Mouse (Mus musculus) kidney, embryonic 15.5 days (tissue): ENCODE data around the gene 9530003J23Rik. TPM values are rescaled to one million over a fixed set of nuclear protein-coding genes. Genes with fewer than 3 reads are reported as not detected.
"Not testable (repeated sequence)": the region's sequence is repeated elsewhere in the genome, so short reads cannot be mapped to it uniquely, and the experiment has no call there.

Experiments
- ATAC-seq: fragments of 200-750 bp; cut with Nextera tagmentation; replicated peaks from 2 replicates; pipeline ENCODE4 v1.8.0; 2017; ENCODE audit warnings: moderate TSS enrichment; ENCODE audit not compliant: low FRiP score
- H3K27ac ChIP-seq: fragments of 300-500 bp; sonication (generic); 2 replicates; pipeline ENCODE4 v1.5.1; 2015; ENCODE audit warnings: mild to moderate bottlenecking, inconsistent platforms
- H3K27me3 ChIP-seq: fragments of 300-500 bp; sonication (generic); 2 replicates; pipeline ENCODE4 v1.6.1; 2015; ENCODE audit warnings: inconsistent platforms
- H3K36me3 ChIP-seq: fragments of 300-500 bp; sonication (generic); 2 replicates; pipeline ENCODE4 v1.6.1; 2015; ENCODE audit warnings: inconsistent platforms
- H3K4me1 ChIP-seq: fragments of 300-500 bp; sonication (generic); 2 replicates; pipeline ENCODE4 v1.6.1; 2015; ENCODE audit warnings: inconsistent platforms
- H3K4me2 ChIP-seq: fragments of 300-500 bp; sonication (generic); 2 replicates; pipeline ENCODE4 v1.6.1; 2015; ENCODE audit warnings: moderate library complexity, mild to moderate bottlenecking, inconsistent platforms
- H3K4me3 ChIP-seq: fragments of 300-500 bp; sonication (generic); replicated peaks from 2 replicates; pipeline ENCODE4 v1.5.1; 2015; ENCODE audit warnings: mild to moderate bottlenecking, inconsistent platforms
- H3K9ac ChIP-seq: fragments of 300-500 bp; sonication (generic); 2 replicates; pipeline ENCODE4 v1.6.1; 2015; ENCODE audit warnings: mild to moderate bottlenecking, inconsistent platforms
- H3K9me3 ChIP-seq: fragments of 300-500 bp; sonication (generic); replicated peaks from 2 replicates; pipeline ENCODE4 v1.6.1; 2016; ENCODE audit warnings: inconsistent platforms
- WGBS: fragments of 180-500 bp; shearing (Covaris S2); methylation state at CpG from one replicate; pipeline ENCODE4 v1.1.7; 2015; ENCODE audit warnings: mixed read lengths; 5-methylcytosine and 5-hydroxymethylcytosine counted together
- polyA plus RNA-seq: library from polyadenylated mRNA; unstranded; fragments of >200 nt; fragmentation: Nextera tagmentation; extraction: Ambion mirVana; gene quantifications from 2 replicates; pipeline ENCODE4 v1.2.1, GENCODE M21; 2015

Gene 9530003J23Rik
- polyA plus RNA-seq: not detected in 2 replicates

DNA sequence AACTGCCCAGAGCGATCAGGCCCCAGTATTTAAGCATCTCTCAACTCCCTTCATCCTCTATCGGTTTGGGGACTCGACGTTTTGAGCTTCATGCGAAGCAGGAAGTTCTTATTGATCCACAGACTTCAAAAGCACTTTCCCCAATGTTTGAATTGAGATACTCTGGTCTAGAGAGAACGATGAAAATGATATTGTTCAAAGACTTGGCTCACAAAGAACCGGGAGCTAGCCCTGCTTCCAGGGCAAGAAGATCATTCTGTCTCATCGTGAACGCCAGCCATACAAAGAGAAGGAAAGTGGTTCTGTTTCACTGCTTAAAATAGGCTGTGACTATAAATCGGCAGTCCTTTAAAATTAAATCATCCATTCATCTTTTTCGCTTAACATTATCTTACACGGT, at the start of gene 9530003J23Rik:
9530003J23Rik (minus strand) TSS at position 101 of the 400 bp plus-strand sequence.
- Histone ChIP-seq H3K27ac (no peak within 1 kb of the TSS), H3K4me3 (no peak within 1 kb of the TSS), H3K9me3 (no peaks in the 10 kb centered on the region), H3K4me1 (peaks cover 9% of the 10 kb centered on the region), H3K4me2 (no peak within 1 kb of the TSS), H3K9ac (no peak within 1 kb of the TSS), H3K36me3 (no peaks in the 10 kb centered on the region), H3K27me3 (no peaks in the 10 kb centered on the region)
- WGBS: 89% methylated on average over 12 of the region's 12 CpGs
- no peak for ATAC-seq

DNA sequence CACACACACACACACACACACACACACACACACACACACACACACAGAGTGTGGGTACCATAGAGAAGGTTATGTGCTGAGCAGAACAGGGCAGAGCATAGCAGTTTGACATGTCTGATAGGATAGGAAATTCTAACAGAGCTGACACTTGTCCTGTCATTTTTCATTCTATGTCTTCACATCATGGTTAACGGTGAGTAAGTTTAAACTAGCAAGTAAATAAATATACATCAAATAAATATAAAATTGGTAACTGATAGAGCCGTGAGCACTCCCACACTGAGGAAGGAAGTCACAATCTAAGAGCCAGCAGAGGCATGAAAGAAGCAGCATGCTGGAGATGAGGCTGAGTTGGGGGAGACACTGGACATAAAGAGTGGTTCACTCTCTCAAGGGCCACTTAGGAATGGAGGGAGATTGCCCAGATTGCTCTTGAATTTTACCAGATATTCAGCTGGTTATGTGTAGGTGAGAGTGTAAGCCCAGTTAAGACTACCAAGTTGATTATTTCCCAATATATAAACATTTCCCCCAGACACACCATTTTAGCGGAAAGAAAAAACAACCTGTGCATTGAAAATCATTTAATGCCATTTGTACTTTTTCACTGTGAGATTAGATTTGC, 48.8 kb upstream of the 9530003J23Rik start:
- H3K4me2 ChIP-seq: no peak overlapping the region
- H3K9ac ChIP-seq: no peak overlapping the region
- H3K27me3 ChIP-seq: no peaks in the 10 kb centered on the region
- H3K9me3 ChIP-seq: no peaks in the 10 kb centered on the region
- ATAC-seq: no peak
- H3K27ac ChIP-seq: no peak overlapping the region
- H3K4me3 ChIP-seq: no peak overlapping the region
- H3K4me1 ChIP-seq: 0 out of 2 replicates have a peak, but pooled peaks cover under 1% of the 10 kb centered on the region
- 81% methylated on average over 3 of the region's 3 CpGs for WGBS
- H3K36me3 ChIP-seq: no peaks in the 10 kb centered on the region

DNA sequence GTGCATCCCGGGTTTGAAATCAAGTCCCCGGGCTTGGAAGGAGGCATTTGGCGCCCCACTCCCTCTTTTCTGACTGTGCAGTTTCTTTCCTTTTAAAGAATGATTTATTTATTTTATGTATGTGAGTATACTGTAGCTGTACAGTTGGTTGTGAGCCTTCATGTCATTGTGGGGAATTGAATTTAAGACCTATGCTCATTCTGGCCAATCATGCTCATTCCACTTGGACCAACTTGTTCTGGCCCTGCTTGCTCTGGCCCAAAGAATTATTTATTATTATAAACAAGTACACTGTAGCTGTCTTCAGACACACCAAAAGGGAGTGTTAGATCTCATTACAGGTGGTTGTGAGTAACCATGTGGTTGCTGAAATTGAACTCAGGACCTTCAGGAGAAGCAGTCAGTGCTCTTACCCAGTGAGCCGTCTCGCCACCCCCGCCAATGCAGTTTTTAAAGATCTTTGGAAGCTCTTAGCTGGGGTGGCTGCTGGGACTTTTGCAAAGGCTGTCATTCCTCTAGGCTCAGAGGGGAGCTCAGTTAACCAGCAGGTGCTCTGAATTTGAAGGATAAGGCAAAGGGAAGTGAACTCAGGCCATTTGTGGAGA, 48.0 kb upstream of the 9530003J23Rik start:
- no peaks in the 10 kb centered on the region for H3K9me3 ChIP-seq
- H3K36me3 ChIP-seq: no peaks in the 10 kb centered on the region
- H3K4me3 ChIP-seq: no peak overlapping the region
- WGBS: 89% methylated on average over 6 of the region's 6 CpGs
- H3K4me1 ChIP-seq: no peaks in the 10 kb centered on the region
- H3K27ac ChIP-seq: no peak overlapping the region
- ATAC-seq: no peak
- H3K4me2 ChIP-seq: no peak overlapping the region
- no peaks in the 10 kb centered on the region for H3K27me3 ChIP-seq
- H3K9ac ChIP-seq: no peak overlapping the region

DNA sequence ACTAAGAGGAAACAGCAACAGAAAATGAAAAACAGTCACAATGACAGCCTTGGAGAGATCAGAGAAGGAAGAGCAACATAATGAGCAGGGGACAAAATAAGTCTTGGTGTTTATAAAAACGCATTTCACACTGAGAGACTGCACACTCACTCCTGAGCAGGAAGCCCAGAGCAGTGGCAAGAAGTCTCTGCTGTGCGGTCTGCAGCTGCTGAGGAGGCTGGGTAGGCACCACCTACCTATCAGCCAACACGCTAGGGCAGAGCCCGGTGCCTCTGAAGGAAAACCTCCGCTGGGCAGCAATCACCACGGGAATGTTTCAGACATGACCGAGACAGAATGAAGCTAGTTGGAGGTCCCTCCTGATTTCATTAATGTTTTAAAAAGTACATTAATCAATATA, 47.1 kb upstream of the 9530003J23Rik start:
- H3K4me1 ChIP-seq, H3K4me3 ChIP-seq, H3K9me3 ChIP-seq, ATAC-seq, H3K36me3 ChIP-seq, H3K27ac ChIP-seq, H3K9ac ChIP-seq, H3K4me2 ChIP-seq, H3K27me3 ChIP-seq: not testable (repeated sequence)
- 86% methylated on average over 3 of the region's 7 CpGs for WGBS

DNA sequence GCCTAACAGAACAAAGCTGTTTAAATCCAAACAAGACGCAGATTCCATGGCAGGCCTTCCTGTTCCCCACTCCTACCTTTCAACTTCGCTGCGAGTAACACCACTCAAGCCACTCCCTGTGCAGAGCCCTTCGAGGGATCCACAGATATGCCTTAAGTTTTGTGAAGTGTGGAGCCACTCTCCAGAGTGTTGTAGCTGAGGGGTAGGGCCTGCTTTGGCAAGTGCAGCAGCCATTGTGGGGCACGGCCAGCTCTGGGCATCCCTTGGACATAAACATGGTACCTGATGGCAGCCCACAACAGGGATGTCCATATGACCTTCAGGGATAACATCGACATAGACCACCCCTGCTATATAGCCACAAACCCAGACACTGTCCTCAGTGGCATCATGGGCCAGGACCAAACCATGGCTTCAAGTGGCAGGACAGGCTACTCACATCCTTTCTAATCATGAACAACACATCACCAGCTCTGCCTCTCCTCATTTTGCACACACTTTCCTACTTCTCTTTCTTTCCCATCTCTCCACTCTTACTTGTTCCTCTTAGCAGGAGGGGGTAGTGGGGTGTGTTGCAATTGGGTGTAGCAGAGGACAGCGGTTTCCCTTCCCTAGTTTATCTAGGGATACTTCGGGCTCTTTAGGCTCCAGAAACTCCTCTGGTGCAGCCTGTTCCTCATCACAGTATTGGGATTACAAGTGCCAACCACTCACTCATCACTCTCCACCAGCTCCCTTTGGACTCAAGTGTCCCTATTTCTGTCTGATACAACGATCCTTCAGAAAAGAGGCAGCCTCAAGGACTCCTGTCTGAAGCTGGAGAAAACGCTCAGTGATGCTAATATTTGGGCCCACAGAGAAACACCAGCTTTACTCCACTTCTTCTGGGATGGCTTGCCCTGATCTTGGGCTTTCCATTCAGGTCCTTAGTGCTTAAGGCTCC, 46.3 kb upstream of the 9530003J23Rik start:
- no peak overlapping the region for H3K27ac ChIP-seq
- no peaks in the 10 kb centered on the region for H3K4me1 ChIP-seq
- ATAC-seq: no peak
- H3K4me3 ChIP-seq: no peak overlapping the region
- no peak overlapping the region for H3K9ac ChIP-seq
- no peaks in the 10 kb centered on the region for H3K36me3 ChIP-seq
- WGBS: 88% methylated on average over 10 of the region's 10 CpGs
- no peaks in the 10 kb centered on the region for H3K27me3 ChIP-seq
- H3K9me3 ChIP-seq: no peaks in the 10 kb centered on the region
- H3K4me2 ChIP-seq: no peak overlapping the region

DNA sequence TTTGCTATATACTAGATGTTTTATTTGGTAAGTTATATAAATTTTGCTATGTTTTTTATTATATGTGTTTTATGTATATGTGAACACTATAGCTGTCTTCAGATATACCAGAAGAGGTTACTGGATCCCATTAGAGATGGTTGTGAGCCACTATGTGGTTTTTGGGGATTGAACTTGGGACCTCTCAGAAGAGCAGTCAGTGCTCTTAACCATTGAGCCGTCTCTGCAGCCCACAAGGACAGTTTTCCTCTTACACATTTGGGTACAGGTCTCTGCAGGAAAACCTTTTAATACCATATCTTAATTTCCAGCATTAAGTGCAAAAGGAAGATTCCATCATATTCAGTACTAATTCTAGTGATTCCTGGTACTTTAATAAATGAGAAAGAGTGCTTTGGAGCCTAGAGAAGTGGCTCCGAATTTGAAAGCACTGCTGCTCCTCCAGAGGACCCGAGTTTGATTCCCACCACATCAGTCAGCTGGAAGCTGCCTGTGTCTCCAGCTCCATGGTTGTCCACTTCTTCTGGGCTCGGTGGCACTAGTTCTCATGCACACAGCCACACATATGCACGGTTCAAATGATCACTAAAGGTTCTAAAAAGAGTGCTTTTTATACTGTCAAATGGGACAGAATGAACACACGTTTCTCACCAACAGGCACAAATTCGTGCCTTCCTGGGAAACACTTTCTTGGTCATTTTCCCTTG, 45.5 kb upstream of the 9530003J23Rik start:
- Histone ChIP-seq H3K9ac (no peak overlapping the region), H3K4me2 (no peak overlapping the region), H3K27ac (no peak overlapping the region), H3K36me3 (no peaks in the 10 kb centered on the region), H3K4me1 (no peaks in the 10 kb centered on the region), H3K9me3 (no peaks in the 10 kb centered on the region), H3K27me3 (no peaks in the 10 kb centered on the region), H3K4me3 (no peak overlapping the region)
- 79% methylated on average over 7 of the region's 7 CpGs for WGBS
- no peak for ATAC-seq

DNA sequence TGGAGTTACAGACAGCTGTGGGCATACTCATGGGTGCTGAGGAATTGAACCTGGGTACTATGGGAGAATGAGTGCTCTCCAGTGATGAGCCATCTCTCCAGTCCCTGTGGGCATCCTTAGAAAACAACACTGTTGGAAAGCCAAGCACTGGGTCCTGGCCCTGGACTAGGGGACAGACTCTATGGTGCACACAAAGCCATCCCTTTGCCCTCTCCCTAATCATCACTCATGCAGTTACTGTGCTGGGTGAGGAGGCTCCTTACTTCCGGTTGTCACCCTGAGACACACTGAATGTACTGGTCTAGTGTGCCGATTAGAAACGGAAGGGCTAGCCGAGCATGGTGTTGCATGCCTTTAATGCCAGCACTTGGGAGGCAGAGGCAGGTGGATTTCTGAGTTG, 44.7 kb upstream of the 9530003J23Rik start:
- not testable (repeated sequence) for H3K4me1 ChIP-seq, H3K4me2 ChIP-seq, H3K4me3 ChIP-seq, ATAC-seq, H3K9me3 ChIP-seq, H3K27me3 ChIP-seq, H3K27ac ChIP-seq, H3K9ac ChIP-seq, H3K36me3 ChIP-seq
- WGBS: 83% methylated on average over 4 of the region's 4 CpGs

DNA sequence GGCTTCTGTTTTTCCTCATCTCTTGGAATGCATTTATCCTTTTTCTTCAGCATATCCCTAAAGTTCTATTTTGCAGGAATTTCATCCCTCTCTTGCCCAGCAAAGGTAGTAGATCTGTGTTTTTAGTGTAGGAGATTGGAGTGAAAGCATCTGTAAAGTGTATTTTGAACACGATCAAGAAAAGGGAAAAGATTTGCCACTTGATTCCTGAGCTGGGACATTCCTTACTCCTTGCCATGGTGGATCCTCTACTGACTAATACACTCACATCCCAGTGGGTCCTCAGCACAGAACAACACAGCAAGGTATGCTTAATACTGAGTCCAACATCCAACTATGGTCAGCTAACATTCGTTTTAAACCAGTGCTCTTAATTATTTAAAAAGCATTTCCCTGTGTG, 44.0 kb upstream of the 9530003J23Rik start:
- 83% methylated on average over 2 of the region's 2 CpGs for WGBS
- Histone ChIP-seq H3K9ac (no peak overlapping the region), H3K4me1 (no peaks in the 10 kb centered on the region), H3K27ac (no peak overlapping the region), H3K9me3 (no peaks in the 10 kb centered on the region), H3K36me3 (no peaks in the 10 kb centered on the region), H3K4me3 (no peak overlapping the region), H3K27me3 (no peaks in the 10 kb centered on the region), H3K4me2 (no peak overlapping the region)
- ATAC-seq: no peak

DNA sequence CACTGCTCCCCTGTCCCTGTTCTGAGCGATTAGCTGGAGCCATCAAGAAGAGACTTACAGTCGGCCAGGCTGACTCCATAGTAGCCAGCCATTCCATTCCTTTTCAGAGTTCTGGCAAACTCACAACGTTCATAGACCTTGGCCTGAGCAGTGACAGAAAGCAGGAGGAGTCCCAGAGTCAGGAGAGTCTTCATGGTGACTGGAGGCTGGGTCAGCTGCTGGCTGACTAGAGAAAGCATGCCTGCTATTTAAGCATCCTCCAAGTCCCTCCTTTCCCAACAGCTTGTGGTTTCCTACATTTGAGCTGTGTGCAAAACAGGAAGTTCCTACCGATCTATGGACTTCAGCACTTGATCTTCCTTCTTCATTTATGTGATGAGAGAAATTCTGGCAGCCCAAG, 43.5 kb upstream of the 9530003J23Rik start, which contains the start of gene Lyz2:
Lyz2 (minus strand) TSS at position 273 of the 400 bp plus-strand sequence.
- 61% methylated on average over 4 of the region's 4 CpGs for WGBS
- ATAC-seq: no peak
- H3K4me2 ChIP-seq: no peak within 1 kb of the TSS

DNA sequence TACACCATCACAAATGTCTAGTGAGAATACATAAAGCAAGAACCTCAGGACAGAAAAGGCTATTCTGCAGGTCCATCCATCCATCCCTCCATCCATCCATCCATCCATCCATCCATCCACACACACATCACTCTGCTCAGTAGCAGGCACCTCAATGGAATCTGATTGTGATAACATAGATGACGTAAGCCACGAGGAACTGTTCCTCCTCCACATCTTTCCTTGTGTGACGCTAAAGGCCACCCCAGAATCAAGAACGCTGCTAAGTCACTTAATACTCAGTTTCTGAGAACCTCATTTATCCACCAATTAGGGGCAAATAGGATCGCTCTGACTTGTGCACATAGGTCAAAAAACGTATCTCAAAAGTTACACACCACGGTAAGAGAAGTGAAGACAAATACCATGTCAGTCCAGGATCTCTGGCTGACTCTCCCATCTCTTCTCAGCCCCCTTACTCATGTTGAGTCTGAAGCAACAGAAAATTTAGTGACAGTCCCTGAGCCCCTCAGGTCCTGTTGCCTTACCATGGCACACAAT, 42.9 kb upstream of the 9530003J23Rik start:
- no peaks in the 10 kb centered on the region for H3K36me3 ChIP-seq
- 84% methylated on average over 7 of the region's 7 CpGs for WGBS
- no peaks in the 10 kb centered on the region for H3K9me3 ChIP-seq
- H3K4me1 ChIP-seq: no peaks in the 10 kb centered on the region
- no peak for ATAC-seq
- no peak overlapping the region for H3K4me2 ChIP-seq
- no peak overlapping the region for H3K4me3 ChIP-seq
- H3K27me3 ChIP-seq: no peaks in the 10 kb centered on the region
- H3K9ac ChIP-seq: no peak overlapping the region
- H3K27ac ChIP-seq: no peak overlapping the region

More for the DNA sequence above, 43.5 kb upstream of the 9530003J23Rik start, which contains the start of gene Lyz2:
- Histone ChIP-seq H3K9me3 (no peaks in the 10 kb centered on the region), H3K4me1 (no peaks in the 10 kb centered on the region), H3K36me3 (no peaks in the 10 kb centered on the region), H3K4me3 (no peak within 1 kb of the TSS), H3K9ac (no peak within 1 kb of the TSS), H3K27ac (no peak within 1 kb of the TSS), H3K27me3 (no peaks in the 10 kb centered on the region)

DNA sequence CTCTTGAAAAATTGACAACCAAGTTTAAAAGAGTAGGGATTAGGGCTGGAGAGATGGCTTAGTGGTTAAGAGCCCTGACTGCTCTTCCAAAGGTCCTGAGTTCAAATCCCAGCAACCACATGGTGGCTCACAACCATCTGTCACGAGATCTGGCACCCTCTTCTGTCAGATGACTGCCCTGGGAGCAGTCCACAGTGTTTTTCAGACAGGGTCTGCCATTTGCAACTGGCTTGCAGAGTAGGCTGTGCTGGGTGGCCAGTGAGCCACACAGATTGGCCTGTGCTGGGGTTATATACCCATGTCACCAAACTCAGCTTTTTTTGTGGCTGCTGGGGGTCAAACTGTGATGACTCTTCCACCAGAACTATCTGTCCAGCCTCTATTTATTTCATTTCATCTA, 41.5 kb upstream of the 9530003J23Rik start:
- Histone ChIP-seq H3K9ac (no peak overlapping the region), H3K27ac (no peak overlapping the region), H3K27me3 (no peaks in the 10 kb centered on the region), H3K4me3 (no peak overlapping the region), H3K36me3 (no peaks in the 10 kb centered on the region), H3K4me1 (no peaks in the 10 kb centered on the region), H3K4me2 (no peak overlapping the region), H3K9me3 (no peaks in the 10 kb centered on the region)
- no peak for ATAC-seq
- 74% methylated on average over 1 of the region's 1 CpGs for WGBS
